Mouse (Mus musculus): ENCODE data around the gene Azi2.

Azi2 gene

DNA sequence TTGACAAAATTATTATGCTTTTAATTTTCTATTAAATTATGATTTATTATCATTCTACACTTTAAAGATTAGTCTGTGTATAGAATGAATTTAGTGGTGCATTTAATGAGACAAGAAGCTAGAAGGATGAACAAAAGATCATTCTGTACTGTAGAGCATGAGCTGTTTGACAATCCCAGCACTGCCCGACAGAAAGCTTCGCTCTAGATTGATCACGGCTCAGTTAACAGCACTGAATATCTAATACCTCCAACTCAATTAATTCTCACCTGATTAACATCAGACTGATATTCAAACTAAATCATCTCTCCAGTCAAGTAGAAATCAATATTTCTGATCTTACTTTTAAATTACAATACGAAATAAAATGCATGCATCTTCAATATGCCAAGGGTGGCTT is 43.5 kb downstream of the Azi2 start:
- DNase-seq: no peak

DNA sequence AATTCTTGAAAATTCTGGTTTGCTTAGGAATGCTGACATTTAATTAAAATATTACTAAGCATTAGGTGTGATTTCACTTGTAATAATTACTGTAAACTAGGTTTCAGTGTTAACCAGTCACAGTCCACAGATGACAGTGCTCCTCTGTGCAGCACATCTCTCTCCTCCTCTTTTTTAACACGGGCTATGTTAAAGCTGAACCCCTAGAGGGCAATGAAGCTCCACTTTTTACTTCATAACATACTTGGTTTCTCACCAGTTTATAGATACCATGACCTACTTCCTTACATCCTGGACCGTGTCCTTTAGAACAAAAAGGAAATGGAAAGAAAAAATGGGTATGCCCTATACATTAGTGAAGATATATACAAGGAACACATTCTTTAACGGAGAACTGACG is 59.1 kb downstream of the Azi2 start:
- no peak for DNase-seq

DNA sequence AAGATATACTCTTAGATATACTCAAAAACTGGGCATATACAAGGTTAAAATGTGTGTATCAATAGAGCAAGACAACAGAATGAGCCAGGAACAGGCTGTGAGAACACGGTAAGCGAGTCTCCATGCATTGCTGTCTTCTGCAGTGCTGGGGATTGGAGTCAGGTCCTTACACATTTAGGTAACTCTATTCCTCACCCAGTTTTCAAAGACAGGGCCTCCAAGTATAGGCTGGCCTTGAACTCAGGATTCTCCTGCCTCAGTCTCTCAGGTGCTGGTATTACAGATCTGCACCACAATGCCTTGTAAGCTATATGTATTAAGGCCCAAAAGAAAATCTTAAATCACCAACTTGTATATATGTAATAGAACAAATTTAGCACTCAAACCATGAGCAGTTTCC is 60.2 kb downstream of the Azi2 start:
- DNase-seq: no peak

DNA sequence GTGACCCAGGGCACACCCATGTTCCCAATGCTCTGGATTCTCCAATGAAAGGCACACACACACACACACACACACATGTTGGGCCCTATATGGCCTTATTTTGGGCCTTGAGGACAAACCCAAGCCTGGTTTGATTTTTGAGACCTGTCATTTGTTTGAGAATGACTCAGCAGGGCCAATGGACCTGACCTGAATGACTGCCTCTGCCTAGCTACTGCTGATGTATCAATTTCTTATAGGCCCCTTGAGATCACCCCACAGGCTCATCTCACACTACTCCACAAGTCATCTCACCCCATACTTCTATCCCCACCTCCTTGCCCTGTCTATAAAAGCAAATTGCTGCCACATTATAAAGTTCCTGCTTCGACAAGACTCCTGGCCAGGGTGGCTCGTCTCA is 61.5 kb downstream of the Azi2 start:
- no peak for DNase-seq

DNA sequence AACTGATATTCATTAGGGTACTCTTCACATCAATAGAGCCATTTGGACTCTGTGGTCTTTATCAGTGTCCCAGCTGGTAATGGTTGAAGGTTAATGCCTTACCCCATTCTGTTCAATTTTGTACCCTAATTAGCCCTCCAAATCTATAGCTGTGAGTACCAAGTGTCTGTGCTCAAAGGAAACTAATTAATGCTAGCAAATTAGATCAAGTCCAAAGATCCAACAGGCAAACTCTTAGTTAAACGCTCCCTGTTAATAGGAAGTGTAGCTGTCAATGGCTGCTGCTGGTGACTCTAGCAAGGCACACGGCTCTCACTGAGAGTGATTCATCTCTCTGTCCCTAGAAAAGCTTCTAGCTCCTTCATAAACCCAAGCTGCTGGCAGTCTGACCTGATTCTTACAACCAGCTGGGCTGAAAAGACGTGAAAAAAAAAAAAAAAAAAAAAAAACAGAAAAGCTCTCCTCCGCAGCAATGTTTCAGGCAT is 68.3 kb downstream of the Azi2 start:
- peak in 1 of 2 experiments; percentile 0 for DNase-seq

DNA sequence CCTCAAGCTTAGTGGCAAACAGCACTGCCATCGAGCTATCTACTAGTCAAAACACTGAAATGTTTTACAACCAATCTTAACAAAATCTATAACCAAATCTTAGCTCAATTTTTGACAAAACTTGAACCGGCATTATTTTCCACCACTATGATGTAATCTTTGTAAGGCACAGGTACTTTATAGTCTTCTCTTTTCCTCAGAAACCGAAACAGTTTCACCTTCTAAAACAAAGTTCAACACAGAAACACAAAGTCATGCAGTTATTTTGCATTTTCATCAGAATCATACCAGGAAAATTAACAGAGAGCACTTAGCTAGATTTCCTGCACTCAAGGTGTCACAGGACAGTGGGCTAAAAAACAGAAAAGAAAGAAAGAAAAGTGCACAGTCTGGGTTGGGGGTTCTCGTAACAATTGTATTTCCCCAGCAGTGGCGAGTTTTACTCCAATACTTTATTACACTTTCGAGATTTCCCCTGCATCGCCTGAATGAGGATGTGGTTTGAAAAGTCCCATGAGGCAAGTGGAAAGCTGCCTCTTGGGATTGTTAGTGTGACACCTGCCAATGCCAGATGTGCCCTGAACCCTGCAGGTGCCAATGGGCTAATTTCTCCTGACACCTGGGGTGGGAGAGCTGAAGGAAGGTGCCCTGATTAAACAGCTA is 69.5 kb downstream of the Azi2 start:
- no peak for DNase-seq

DNA sequence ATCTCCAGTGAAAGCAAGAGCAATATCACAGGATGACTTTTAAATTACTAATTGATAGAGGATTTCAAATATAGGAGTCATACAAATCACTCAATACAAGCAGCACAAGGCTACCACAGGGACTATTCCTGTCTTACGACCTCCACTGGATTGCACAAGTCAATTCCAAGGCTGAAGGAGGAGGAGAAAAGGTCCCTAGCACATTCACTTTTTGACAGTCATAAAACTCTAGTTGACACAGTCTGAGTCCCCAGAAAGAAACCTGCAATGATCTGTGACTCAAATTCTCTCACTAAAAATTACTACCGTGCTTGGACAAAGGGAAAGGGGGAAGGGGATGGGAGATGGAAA is 70.0 kb downstream of the Azi2 start:
- DNase-seq: no peak
